Mouse (Mus musculus) ES-E14 (cell line): Measurements from ENCODE around the gene Gm21985.

Experiments
- CHD2 ChIP-seq: IDR thresholded peaks from 2 replicates; pipeline ENCODE4 v1.6.1; 2014; ENCODE audit warnings: mild to moderate bottlenecking, low read depth, low read length, inconsistent platforms
- HCFC1 ChIP-seq: IDR thresholded peaks from 2 replicates; pipeline ENCODE4 v1.6.1; 2012; ENCODE audit warnings: low read length, inconsistent platforms, borderline replicate concordance; ENCODE audit not compliant: insufficient read depth
- MAFK ChIP-seq: IDR thresholded peaks from 2 replicates; pipeline ENCODE4 v1.6.1; 2014; ENCODE audit warnings: mild to moderate bottlenecking, low read depth, low read length, inconsistent platforms; ENCODE audit not compliant: insufficient read depth
- ZC3H11A ChIP-seq: IDR thresholded peaks from 2 replicates; pipeline ENCODE4 v1.6.1; 2012; ENCODE audit warnings: low read depth, mild to moderate bottlenecking, inconsistent platforms, low read length, borderline replicate concordance
- ZNF384 ChIP-seq: IDR thresholded peaks from 2 replicates; pipeline ENCODE4 v1.6.1; 2012; ENCODE audit warnings: low read depth, low read length, inconsistent platforms

DNA sequence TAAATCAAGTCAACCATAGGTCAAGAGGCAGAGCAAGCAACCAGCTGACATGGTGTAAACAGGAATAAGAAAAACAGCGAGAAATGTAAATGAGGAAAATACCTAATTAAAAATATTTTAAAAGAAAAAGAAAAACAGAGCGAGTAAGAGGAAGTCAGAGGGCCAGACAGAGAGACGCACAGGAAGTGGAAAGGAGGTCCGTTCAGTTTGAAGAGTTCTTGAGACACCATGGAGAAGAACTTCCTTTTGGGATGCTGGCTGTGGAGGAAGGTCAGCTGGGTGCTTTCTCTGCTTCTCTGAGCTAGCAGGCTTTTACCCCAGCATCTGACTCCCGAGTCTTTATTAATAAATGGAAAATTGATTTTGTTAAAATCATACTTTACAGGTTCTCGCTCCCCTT lies 48.5 kb upstream of the Gm21985 start:
- TF ChIP-seq ZNF384: no peak
- TF ChIP-seq CHD2: no peak
- TF ChIP-seq ZC3H11A: no peak
- TF ChIP-seq MAFK: no peak
- TF ChIP-seq HCFC1: no peak
